ENCODE assay signal across 31 mouse cellular contexts in the genomic region with DNA sequence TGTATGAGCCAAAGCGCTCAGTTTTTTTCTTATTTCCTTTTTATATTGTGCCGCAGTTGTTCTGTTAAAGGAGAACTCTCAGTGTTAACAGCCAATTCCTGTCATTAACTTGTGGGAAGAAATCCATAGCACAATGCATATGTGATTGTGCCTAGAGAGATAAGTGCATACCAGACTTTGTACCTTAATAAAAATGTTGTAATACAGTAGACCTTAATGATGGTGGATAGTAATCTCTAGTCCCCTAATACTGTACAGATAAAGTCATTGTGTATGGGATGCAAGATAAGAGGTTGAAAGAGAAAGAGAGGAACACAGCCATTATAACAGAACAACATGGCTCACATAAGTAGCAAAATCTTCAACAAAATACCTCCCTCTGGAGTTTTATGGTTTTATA.
"Had no signal": no experiment of that assay in that cellular context is flagged by ENCODE, and none has a peak within 500 bp of the region (broad histone marks: within the 10 kb centered on the region; RNA-seq: fewer than 3 reads in every experiment).

No protein-coding gene starts in this region.

- H3K9ac ChIP-seq: limb, embryonic 12.5 days; limb, embryonic 13.5 days; limb, embryonic 15.5 days; liver, embryonic 12.5 days; liver, embryonic 13.5 days; liver, embryonic 14.5 days; liver, embryonic 15.5 days; liver, postnatal 0 days; lung, embryonic 14.5 days; lung, embryonic 15.5 days; midbrain, embryonic 12.5 days; midbrain, embryonic 13.5 days; midbrain, embryonic 15.5 days; neural tube, embryonic 12.5 days had no signal

- H3K27ac ChIP-seq: limb, embryonic 10.5 days; limb, embryonic 12.5 days; limb, embryonic 13.5 days; limb, embryonic 15.5 days; liver, embryonic 12.5 days; liver, embryonic 13.5 days; liver, embryonic 14.5 days; liver, embryonic 15.5 days; lung, embryonic 15.5 days; macrophage; midbrain, embryonic 10.5 days; midbrain, embryonic 12.5 days; midbrain, embryonic 13.5 days; midbrain, embryonic 15.5 days; neural tube, embryonic 12.5 days had no signal

- H3K9me3 ChIP-seq: limb, embryonic 10.5 days; limb, embryonic 12.5 days; limb, embryonic 13.5 days; limb, embryonic 15.5 days; liver, embryonic 12.5 days; liver, embryonic 13.5 days; liver, embryonic 15.5 days; lung, embryonic 15.5 days; midbrain, embryonic 10.5 days; midbrain, embryonic 12.5 days; midbrain, embryonic 13.5 days; midbrain, embryonic 15.5 days; neural tube, embryonic 12.5 days had no signal

- H3K4me3 ChIP-seq: limb, embryonic 10.5 days; limb, embryonic 12.5 days; limb, embryonic 13.5 days; limb, embryonic 15.5 days; liver, embryonic 12.5 days; liver, embryonic 13.5 days; liver, embryonic 15.5 days; lung, embryonic 15.5 days; megakaryocyte, embryonic 14.5 days; midbrain, embryonic 10.5 days; midbrain, embryonic 12.5 days; midbrain, embryonic 13.5 days; midbrain, embryonic 15.5 days; myocyte; neural tube, embryonic 12.5 days had no signal

- H3K4me2 ChIP-seq: limb, embryonic 12.5 days; limb, embryonic 13.5 days; limb, embryonic 15.5 days; liver, embryonic 11.5 days; liver, embryonic 12.5 days; liver, embryonic 13.5 days; liver, embryonic 15.5 days; lung, embryonic 14.5 days; lung, embryonic 15.5 days; midbrain, embryonic 11.5 days; midbrain, embryonic 12.5 days; midbrain, embryonic 13.5 days; midbrain, embryonic 15.5 days; neural tube, embryonic 12.5 days had no signal

- H3K4me1 ChIP-seq: limb, embryonic 10.5 days; limb, embryonic 12.5 days; limb, embryonic 13.5 days; limb, embryonic 15.5 days; liver, embryonic 12.5 days; liver, embryonic 13.5 days; liver, embryonic 15.5 days; lung, embryonic 15.5 days; megakaryocyte, embryonic 14.5 days; neural tube, embryonic 12.5 days had no signal

- H3K36me3 ChIP-seq: limb, embryonic 10.5 days; limb, embryonic 12.5 days; limb, embryonic 13.5 days; limb, embryonic 15.5 days; liver, embryonic 12.5 days; liver, embryonic 13.5 days; liver, embryonic 15.5 days; lung, embryonic 15.5 days; midbrain, embryonic 10.5 days; midbrain, embryonic 12.5 days; midbrain, embryonic 13.5 days; midbrain, embryonic 15.5 days; neural tube, embryonic 12.5 days had no signal

- ATAC-seq: liver, embryonic 12.5 days; liver, postnatal 0 days; lung, postnatal 0 days; midbrain, embryonic 13.5 days; midbrain, embryonic 16.5 days had no signal

- H3K27me3 ChIP-seq: limb, embryonic 12.5 days; limb, embryonic 13.5 days; limb, embryonic 15.5 days; liver, embryonic 12.5 days; liver, embryonic 13.5 days; liver, embryonic 15.5 days; lung, embryonic 15.5 days; megakaryocyte, embryonic 14.5 days; midbrain, embryonic 12.5 days; midbrain, embryonic 13.5 days; midbrain, embryonic 15.5 days; neural tube, embryonic 12.5 days had no signal

- DNase-seq: left cerebral cortex, postnatal 4 days; liver; liver, embryonic 13.5 days; liver, postnatal 0 days; lung, adult 18-20 months; lung, adult 2 months; lung, embryonic 14.5 days; lung, postnatal 10 days; lung, postnatal 14 days; lung, postnatal 36 days; lung, postnatal 4 days had no signal
